Mouse (Mus musculus) CH12.LX (cell line): ENCODE measurements around the gene Atg4d.

Experiments used
- CHD2 ChIP-seq: IDR thresholded peaks from 2 replicates; pipeline ENCODE4 v1.6.1; 2011; ENCODE audit warnings: low read length, improper control_type of control experiment
- E2F4 ChIP-seq: IDR thresholded peaks from 2 replicates; pipeline ENCODE4 v1.6.1; 2011; ENCODE audit warnings: low read depth, low read length, improper control_type of control experiment; ENCODE audit not compliant: insufficient replicate concordance
- EP300 ChIP-seq: IDR thresholded peaks from 2 replicates; pipeline ENCODE4 v1.6.1; 2011; ENCODE audit warnings: low read length, improper control_type of control experiment
- NRF1 ChIP-seq: IDR thresholded peaks from 2 replicates; pipeline ENCODE4 v1.6.1; 2014; ENCODE audit warnings: low read depth, mild to moderate bottlenecking, inconsistent platforms, low read length, improper control_type of control experiment, moderate library complexity
- POLR2A ChIP-seq: IDR thresholded peaks from 2 replicates; pipeline ENCODE4 v1.6.1; 2011; ENCODE audit warnings: low read depth, mild to moderate bottlenecking, improper control_type of control experiment, low read length
- ZNF384 ChIP-seq: IDR thresholded peaks from 2 replicates; pipeline ENCODE4 v1.6.1; 2012; ENCODE audit warnings: low read depth, low read length, improper control_type of control experiment, inconsistent platforms

DNA sequence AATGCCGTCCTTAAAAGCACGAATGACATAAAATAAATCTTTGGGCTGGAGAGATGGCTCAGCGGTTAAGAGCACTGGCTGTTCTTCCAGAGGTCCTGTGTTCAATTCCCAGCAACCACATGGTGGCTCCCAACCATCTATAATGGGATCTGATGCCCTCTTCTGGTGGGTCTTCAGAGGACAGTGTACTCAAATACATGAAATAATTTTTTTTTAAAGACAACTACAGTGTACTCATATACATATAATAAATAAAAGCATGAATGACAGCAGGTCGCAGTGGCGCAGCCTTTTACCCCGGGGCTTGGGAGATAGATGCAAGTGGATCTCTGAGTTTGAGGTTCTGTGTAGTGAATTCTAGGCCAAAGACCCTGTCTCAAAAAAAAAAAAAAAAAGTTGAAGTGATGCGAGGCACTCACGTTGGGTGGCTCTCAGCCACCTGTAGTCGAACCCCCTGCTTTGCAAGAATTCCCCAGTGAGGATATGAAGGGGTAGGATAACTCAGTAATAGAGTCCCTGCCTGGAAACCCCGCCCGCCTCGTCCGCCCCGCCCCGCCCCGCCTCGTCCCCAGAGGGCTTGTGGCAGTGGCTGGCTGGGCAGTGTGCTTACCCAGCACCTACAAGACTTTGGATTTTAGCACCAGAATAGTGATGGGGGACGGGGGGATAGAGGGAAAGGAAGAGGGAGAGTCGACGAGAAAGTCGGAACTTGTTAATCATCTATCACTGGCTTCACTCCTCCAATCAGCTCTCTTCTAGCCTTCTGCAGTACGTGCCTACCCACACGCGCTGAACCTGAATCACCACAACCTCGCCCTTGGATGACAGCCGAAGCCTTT, 40.3 kb upstream of the Atg4d start:
- no peak for TF ChIP-seq NRF1
- TF ChIP-seq POLR2A, result no peak
- TF ChIP-seq CHD2, result no peak
- no peak for TF ChIP-seq E2F4
- TF ChIP-seq ZNF384, result peak; percentile 76
- no peak for TF ChIP-seq EP300
